Mouse (Mus musculus) testis, postnatal 14 days (tissue): ENCODE results near the gene Klf5.

Experiments used
- DNase-seq: peaks from one replicate; pipeline ENCODE4 v3.0.0; 2021; ENCODE audit warnings: low spot score

The Klf5 gene

DNA sequence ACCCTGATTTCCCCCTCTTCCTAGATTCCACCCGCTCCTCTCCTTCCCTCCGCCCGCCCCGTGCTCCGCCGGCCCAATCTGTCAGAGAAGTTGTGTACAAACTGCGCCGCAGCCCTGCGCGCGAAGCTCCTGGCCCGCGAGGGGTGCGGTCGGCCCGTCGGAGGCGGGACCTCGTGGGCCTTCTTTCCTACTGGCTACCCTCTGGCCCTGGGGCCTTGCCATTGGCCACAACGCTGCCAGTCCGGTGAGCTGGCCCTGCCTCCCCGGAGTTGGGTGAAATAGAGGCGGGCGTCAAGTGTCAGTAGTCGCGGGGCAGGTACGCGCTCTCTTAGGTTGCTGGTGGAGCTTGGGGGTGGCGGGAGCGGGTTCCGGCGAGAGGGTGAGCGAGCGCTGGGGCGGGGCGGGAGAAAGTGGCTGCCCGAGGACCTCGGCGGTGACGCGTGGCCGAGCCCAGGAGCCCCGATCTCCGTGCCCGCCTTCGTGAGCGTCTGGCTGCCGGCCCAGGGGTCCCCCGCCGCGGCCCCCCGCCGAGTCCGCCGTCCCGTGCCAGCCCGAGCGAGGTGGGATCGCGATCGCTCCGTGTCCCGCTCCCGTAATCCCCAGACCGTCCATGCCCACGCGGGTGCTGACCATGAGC lies at the start of gene Klf5:
TSS of gene Klf5 (plus strand) at position 307 of the 637 bp plus-strand sequence.
- DNase-seq: peak; percentile 94

GRCm38 (mm10) chr14:99262026-99262425 lies 36.5 kb upstream of the Klf5 start:
- peak; percentile 50 for DNase-seq

DNA sequence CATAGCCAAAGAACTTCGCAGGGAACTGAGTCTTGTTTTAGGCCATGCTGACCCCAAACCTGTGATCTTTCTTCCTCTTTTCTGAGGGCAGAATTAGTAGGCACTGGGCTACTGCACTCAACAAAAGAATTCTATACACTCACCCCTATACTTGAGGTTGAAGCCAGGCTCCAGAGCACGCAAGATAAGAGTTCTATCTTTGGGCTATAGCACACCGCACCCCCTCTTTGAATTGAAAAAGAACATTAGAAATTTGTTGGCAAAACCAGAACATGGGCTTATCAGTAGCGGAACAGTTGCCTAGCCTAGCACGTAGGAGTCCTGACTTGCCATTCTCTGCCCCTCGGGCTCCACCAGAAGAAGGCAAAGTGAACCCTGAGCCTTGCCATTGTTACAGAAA lies 34.7 kb upstream of the Klf5 start:
- DNase-seq: no peak

GRCm38 (mm10) chr14:99265791-99266190 lies 32.7 kb upstream of the Klf5 start:
- no peak for DNase-seq

DNA sequence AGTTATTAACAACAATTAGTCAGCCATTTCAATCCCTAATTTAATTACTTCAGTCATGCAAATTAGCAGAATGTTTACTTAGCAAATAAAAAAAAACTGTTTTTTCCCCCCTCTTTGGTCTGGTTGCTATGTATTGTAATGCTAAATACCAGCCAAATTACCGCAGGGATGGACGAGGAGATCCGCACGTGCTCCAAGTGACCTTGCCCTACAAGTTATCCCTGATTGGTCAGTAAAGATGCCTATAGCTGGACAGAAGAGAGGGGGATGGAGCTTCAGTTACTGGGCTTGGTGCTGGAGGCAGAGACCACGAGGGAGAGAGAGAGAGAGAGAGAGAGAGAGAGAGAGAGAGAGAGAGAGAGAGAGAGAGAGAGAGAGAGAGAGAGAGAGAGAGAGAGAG lies 31.7 kb upstream of the Klf5 start:
- no peak for DNase-seq

GRCm38 (mm10) chr14:99274056-99274455 lies 24.4 kb upstream of the Klf5 start:
- no peak for DNase-seq

- DNase-seq: no peak
Measured at GRCm38 (mm10) chr14:99275827-99276226, 22.7 kb upstream of the Klf5 start.

GRCm38 (mm10) chr14:99278312-99278711 lies 20.2 kb upstream of the Klf5 start:
- no peak for DNase-seq

GRCm38 (mm10) chr14:99278763-99279486 lies 19.6 kb upstream of the Klf5 start:
- DNase-seq: no peak

- DNase-seq: no peak
Measured at GRCm38 (mm10) chr14:99280399-99280798, 18.1 kb upstream of the Klf5 start.

- DNase-seq: no peak
Measured at GRCm38 (mm10) chr14:99280825-99281433, 17.6 kb upstream of the Klf5 start.

DNA sequence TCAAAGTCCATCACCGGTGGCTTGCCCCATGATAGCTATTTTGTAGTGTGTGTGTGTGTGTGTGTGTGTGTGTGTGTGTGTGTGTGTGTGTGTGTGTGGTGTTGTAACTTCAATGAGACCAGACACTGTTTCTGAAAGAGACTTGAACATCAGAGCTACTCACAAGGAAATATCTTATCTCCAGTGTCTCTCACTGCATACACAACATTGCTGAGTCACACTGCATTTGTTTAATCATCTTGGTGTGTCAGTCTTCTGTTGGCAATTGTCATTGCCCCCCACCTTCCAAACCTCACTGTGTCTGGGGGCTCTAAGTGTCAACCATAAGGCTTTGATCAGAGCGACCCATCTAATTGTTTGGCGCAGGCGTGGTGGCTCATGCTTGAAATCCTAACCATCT lies 13.0 kb upstream of the Klf5 start:
- DNase-seq: no peak

- DNase-seq: no peak
Measured at GRCm38 (mm10) chr14:99292176-99292575, 6.3 kb upstream of the Klf5 start.

DNA sequence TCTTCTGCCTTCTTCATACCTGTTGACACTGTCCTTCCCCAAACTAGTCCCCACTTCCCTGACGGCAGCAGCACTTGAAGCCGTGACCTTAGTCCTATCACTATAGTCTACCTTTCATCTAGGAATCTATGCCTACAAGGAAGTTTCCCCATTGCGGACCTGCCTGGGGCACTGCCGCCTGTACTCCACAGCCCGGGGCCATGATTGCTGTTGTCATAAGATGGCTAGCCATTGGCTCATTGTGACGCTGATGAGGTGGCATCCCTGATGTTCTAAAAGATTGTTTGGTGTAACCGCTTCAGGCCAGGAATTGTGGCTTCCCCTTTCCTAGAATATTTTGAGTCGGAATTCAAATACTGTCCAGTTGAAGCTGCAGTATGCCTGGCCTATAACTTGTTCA lies 4.1 kb upstream of the Klf5 start:
- no peak for DNase-seq

DNA sequence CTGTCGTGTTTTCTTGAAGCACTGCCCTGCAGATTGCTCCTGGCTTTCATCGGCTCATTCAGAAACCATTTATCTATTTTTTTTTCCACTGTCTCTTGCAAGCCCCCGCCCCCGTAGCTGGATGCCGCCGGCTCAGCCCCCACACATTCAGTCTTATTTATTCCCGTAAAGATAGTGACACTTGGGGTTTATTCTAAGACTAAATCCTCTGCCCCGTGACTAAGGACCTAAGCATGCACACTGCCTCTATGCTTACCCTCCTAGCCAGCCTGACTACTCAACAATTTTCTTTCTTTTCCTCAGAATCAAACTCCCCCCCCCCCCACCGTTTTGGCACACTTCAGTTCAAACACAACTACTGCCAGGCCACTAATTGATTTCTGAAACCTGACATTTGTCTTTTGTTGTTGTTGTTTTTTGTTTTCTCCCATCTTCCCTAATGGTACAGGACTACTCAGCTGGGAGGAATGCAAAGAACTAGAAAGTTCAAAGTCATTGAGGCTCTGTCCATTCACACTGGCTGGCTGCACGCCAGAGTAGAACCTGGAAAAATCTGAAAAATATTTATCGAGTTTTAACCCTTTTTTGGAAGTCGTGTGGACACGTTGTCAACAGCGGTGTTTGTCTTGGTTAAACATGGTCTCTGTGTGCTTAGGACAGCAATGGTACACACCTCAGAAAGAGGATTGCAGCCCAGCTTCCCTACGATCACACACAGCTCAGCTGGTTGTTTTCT lies 2.7 kb upstream of the Klf5 start:
- no peak for DNase-seq

DNA sequence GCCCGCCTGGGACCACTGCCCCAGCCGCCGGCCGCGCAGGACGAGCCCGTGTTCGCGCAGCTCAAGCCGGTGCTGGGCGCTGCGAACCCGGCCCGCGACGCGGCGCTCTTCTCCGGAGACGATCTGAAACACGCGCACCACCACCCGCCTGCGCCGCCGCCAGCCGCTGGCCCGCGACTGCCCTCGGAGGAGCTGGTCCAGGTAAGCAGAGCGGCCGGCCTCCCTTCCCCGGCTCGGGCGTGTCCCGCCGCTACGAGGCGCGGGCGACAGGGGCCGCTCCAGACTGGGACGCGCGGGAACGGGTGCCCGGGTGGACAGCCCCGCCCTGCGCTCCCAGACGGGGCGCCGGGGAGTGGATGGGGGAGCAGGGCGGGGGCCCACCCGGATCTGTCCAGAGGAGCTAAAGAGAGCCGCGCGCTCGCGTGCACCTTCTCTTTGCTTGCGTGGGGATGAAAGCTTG lies 561 bp downstream of the Klf5 start:
- peak; percentile 57 for DNase-seq

- DNase-seq: no peak
Measured at GRCm38 (mm10) chr14:99299701-99300191, 1.3 kb downstream of the Klf5 start.

DNA sequence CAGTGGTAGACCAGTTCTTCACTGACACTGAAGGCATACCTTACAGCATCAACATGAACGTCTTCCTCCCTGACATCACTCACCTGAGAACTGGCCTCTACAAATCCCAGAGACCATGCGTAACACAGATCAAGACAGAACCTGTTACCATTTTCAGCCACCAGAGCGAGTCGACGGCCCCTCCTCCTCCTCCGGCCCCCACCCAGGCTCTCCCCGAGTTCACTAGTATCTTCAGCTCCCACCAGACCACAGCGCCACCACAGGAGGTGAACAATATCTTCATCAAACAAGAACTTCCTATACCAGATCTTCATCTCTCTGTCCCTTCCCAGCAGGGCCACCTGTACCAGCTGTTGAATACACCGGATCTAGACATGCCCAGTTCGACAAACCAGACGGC lies 3.0 kb downstream of the Klf5 start:
- DNase-seq: no peak

DNA sequence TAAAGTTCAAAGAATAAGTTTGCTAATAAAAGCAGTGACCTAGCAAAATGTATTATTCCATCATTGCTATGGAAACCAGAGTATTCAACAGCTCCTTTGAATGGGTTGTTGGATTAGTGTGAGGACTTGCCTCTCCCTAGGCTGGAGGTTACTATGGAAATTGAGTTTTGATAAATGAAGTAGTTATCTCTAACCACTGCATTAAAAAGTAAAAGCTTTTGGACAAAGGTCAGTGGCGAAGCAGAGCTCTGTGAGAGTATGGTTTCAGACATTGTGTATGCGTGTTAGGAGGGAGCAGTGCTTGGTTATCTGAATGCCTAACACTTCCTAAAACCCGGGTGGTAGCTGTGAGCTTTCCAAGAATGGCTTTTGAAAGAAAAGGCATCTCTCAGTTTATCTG lies 5.9 kb downstream of the Klf5 start:
- DNase-seq: no peak

GRCm38 (mm10) chr14:99304997-99305792 lies 6.7 kb downstream of the Klf5 start:
- DNase-seq: no peak

- DNase-seq: no peak
Measured at GRCm38 (mm10) chr14:99306410-99306809, 7.9 kb downstream of the Klf5 start.

DNA sequence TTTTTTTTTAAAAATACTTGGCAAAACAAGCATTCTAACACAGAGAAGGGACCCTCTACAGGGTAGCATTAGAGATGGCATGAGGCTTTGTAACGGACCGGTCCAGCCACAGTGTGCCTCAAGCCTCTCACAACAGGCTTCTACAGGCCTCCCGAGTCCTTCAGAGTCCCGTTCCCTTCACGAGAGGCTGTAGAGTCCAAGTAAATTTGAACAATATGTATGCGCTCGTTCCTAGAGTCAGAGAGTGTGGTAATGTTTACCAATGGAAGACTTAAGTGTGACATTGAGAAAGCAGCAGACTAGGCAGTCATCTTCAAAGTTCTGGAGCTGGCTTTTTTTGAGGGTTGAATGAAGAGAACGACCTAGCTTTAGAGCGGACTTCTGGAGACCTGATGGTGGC lies 11.1 kb downstream of the Klf5 start:
- no peak for DNase-seq
